Mouse (Mus musculus): ENCODE results near the gene Xaf1.

Gene Xaf1

DNA sequence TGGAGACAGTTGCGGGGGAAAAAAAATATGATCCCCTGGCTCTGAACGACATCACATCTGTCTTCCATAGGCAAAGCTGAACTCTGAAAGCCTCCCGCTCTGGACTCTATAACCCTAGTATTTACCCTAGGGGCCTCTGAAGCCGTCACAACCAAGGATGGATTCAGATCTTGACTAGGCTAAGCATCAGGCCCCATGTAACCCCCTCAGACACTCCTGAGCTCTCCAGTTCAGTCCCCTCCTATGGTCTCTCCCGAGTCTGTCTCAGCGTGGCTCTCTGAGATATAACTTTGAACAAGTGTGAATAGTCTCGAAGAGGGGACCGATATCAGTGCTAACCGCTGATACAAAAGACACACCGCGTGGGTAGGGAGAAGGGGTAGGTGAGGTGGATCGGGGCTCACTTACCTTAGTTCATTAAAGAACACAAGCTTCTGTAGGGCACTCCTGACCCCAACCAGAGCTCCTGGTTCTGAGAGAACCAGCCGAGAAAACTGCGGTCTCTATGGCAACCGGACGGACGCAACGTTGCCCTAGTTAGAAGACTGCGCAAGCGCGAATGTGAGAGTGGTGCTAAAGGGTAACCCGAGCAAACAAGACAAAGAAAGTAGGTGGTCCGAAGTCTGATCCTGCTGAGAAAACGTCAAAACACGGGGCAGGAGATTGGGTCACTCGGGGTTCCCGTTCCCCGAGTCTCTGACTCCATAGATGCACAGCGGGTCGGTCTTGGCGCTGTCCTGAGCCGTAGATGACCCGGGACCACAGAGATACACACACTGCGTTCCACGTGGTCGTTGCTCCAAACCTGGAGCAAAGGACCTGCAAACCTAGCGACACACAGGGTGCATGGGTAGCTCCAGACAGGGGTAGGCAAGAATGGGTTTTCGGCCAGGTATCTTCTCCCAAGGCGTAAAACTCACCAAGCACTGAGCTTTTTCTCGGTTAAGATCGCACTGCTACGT is 60.2 kb downstream of the Xaf1 start:
- peak; percentile 39 for DNase-seq (ENCODE audit: low read depth, low spot score)

DNA sequence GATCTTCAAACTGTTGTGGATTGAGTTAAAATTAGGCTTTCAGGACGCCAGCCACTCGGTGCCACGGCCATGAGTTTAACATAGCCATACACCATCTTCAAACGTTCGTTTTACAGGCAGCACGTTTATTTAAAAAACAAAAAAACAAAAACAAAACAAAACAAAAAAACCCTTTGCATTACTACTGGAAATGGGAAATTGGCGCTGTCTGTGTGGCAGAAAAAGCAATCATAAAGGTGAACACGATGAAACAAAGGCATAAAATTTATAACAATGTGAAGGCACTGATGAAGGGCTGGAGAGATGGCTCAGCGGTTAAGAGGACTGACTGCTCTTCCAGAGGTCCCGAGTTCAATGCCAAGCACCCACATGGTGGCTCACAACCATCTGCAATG is 60.9 kb downstream of the Xaf1 start, which contains the start of gene Tekt1:
Gene Tekt1 (minus strand): TSS at position 96 of the 395 bp plus-strand sequence.
- DNase-seq (ENCODE audit: low read depth, low spot score), result no peak

Measured in CD4-positive, CD25-positive, alpha-beta regulatory T cell, adult 2 months (primary cell).